Mouse (Mus musculus) thymus, postnatal 36 days (tissue): ENCODE measurements around the gene Saal1.
"Not testable (repeated sequence)": the region's sequence is repeated elsewhere in the genome, so short reads cannot be mapped to it uniquely, and the experiment has no call there.

Source experiments
- DNase-seq, 2 experiments: peaks; one replicate each; pipeline ENCODE4 v3.0.0; 2022; ENCODE audit warnings: mixed read lengths in 2 of 2

Gene Saal1

GRCm38 (mm10) chr7:46710390-46710844 lies at the start of gene Saal1:
Gene Saal1, minus strand, starts transcription at chr7:46710680.
- peak; percentile 86 to 87 for DNase-seq

- DNase-seq, result no peak
These were observed 41.0 kb upstream of the Saal1 start, which contains the start of gene Saa2 for GRCm38 (mm10) chr7:46751490-46751889. Gene Saa2, plus strand, starts transcription at chr7:46751790.

- DNase-seq, result no peak
These were observed 38.0 kb upstream of the Saal1 start for GRCm38 (mm10) chr7:46748459-46748858.

DNA sequence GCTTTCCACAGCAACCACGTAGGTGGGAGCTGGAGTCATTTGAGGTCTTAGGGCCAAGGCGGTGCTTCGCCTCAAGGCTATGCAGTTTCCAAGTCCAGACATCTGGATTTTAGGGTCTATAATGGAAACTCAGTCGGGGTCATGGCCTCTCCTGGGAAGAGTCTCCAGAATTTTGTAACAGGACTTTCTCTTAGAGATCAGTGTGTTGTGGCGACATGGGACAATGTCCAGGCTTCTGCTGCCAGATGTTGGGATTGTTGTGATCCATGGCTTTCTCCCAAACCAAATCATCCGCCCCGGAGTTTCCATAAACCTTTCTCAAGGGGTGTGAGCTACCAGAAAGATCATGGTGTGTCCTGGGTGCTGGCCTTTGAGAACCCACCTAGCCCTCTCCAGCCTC lies 35.9 kb upstream of the Saal1 start:
- DNase-seq, result no peak

DNA sequence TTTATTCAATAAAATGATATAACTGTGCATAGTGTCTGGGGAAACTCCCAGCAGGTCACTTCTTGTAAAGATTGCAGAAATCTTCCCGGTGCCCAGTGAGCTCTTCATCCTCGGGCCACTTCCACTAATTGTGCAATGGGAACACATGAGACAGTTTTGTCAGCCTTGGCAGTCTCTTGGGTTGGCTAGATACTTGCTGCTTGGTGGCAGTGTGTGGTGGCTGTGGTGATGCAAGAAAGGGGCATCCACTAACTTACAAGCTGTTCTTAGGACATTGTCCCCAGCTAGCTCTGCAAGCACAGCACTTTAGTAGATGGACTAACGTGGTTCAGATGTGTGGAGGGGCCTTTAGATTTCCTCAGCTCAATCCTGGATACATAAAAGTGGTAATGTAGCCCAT lies 35.3 kb upstream of the Saal1 start:
- no peak for DNase-seq

DNA sequence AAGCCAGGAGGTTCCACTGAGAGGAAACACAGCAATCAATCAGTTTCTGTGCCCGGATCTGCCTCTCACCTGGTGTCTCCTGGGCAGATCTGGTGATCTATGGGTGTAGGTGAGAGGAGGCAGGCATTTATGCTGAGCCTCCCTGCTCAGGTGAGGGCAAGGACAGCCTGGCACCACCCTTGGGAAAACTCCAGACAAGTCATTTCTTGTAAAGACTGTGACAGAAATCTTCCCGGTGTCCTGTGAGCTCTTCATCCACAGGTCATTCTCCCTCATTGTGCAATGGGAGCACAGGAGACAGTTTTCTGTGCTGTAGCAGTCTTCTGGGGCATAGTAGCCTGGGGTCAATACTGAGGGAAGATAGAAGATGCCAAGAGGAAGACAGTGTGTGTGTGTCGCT lies 32.4 kb upstream of the Saal1 start, which contains the start of gene Saa1:
Saa1 (minus strand) TSS at position 101 of the 400 bp plus-strand sequence.
- DNase-seq, result not testable (repeated sequence)

GRCm38 (mm10) chr7:46740041-46740440 lies 29.6 kb upstream of the Saal1 start:
- DNase-seq, result not testable (repeated sequence)

DNA sequence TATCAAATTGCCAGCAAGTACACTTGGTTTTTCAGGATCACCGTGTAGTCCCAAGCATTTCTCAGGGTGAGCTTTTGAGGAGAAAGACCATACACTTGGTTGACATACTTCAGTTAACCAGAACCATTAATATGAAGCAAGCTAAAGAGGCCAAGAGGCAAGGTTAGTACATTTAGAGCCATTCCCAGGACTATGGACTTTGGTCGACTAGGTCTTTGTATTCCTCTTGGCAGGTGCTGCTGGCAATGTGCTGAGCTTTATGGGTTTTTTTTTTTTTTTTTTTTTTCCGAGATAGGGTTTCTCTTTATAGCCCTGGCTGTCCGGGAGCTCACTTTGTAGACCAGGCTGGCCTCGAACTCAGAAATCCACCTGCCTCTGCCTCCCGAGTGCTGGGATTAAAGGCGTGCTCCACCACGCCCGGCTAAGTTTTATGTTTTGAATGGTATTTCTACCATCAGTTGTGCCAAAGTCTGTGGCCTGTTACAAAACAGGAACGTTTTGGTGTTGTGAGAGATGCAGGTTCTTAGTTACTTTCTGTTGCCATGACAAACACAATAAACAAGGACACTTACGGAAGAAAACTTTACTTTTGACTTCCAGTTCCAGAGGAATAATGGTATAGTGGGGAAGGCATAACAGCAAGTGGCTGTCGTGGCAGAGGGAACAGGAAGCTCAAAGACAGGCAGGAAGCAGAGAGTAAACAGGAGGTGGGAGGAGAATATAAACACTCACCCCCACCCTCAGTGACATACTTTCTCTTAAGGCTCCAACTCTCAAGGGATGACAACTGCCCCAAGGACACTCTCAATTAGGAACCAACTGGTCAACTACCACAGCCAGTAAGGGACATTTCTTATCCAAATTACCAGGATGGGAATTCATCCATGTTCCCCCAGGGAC lies 28.3 kb upstream of the Saal1 start:
- no peak for DNase-seq

GRCm38 (mm10) chr7:46734983-46735382 lies 24.5 kb upstream of the Saal1 start:
- no peak for DNase-seq

GRCm38 (mm10) chr7:46732458-46732857 lies 22.0 kb upstream of the Saal1 start, which contains the start of gene Saa4:
Gene Saa4, minus strand, starts transcription at chr7:46732603.
- DNase-seq, result no peak

DNA sequence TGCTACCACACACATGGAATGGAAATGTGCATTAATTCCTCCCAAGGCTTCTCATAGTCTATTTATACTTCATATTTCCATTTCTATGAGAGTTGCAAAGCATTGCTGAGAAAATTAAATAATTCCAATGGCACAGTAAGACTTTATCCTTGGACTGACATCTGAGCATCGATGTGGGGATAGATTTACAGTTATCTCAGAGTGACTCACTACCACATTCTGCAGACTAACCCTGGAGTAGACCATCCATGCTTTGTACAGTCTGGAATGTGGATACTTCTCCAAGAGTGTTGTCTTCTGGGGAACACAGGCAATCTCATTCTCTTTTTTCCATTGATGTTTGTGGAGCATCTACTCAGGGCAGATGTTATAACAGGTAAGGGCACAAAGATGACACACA lies 17.1 kb upstream of the Saal1 start:
- DNase-seq, result no peak

GRCm38 (mm10) chr7:46724396-46724795 lies 13.9 kb upstream of the Saal1 start:
- DNase-seq, result no peak

DNA sequence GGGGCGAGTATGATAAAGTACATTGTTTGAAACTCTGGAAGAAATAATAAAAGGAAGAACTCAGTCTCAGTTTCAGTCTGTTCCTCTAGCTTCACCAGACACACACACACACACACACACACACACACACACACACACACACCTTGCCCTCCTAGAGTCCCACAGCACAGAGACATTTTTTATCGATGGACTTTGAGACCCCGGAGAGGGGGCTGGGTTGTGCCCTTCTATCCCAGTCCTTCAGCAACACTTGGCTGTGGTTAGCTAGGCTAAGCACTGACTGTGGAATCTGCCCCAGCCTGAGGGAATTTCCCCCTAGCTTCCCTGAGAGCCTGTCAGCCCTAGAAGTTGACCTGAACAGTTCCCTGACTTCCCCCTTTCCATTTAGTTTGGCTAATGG lies 13.4 kb upstream of the Saal1 start:
- no peak for DNase-seq

DNA sequence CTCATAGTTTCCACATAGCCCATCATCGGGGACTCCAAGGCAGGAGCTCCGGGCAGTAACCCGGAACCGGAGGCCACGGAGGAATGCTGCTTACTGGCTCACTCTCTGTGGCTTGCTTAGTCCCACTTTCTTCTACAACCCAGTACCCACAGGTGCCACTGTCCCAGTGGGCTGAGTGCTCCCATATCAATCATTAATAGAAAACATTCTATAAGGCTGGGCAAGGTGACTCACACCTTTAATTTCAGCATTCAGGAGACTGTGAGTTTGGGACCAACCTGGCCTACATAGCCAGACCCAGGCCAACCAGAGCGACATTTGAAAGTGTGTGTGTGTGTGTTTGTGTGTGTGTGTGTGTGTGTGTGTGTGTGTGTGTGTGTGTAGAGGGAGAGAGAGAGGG lies 12.9 kb upstream of the Saal1 start:
- DNase-seq, result no peak

DNA sequence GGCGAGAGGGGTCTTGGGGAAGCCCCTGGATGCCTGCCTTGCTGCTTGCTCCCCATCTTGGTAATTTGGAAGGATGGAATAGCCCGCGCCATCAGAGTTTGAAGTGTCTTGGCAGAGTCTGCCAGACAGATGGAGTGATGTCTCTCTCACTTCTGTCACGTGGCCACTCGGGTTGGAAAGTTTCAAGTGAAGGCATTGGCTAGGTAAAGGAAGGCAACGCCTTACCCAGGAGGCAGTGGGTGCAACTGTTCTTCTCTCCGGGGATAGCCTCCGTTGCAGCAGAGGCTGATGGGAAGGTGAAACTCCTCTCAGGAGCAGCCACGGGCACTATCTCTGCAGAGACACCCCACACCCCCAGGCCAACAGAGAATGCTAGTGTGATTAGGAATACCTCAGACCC lies 10.0 kb upstream of the Saal1 start:
- DNase-seq, result no peak

GRCm38 (mm10) chr7:46719526-46719925 lies 9.0 kb upstream of the Saal1 start:
- no peak for DNase-seq

DNA sequence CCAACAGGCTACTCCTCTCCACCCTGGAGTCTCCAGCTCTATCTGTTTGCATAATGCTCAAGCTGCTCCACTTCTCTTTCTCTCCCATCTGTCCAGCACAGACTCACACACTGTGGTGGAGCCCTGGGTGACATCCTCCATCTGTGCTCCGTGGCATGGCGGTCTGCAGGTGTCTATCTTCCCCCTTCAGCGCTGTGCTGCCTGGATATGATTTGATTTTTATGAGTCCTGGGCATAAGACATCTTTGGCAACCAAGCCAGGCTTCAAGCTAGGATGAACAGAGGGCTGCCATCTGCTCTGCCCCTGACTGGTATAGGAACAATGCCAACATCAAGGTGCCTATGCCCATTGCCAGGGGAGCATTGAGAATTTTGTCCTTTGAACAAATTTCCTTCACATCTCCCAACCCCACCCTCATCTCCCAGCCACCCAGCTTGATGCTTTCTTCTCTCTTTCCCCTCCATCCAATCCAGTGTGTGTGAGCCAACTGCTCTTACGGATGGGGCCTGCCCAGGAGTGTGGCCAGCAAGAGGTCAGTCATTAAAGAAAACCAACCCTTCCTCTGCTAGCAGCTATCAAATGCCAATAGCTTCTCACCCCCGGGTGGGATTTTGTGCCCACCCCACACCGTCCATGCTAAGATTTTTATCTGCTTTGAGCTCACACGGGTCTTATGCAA lies 8.3 kb upstream of the Saal1 start:
- DNase-seq, result no peak

- no peak for DNase-seq
These were observed 6.4 kb upstream of the Saal1 start for GRCm38 (mm10) chr7:46716897-46717296.

- DNase-seq, result no peak
These were observed 5.1 kb upstream of the Saal1 start, which contains the start of gene Saa3 for GRCm38 (mm10) chr7:46715600-46715999. Gene Saa3, minus strand, starts transcription at chr7:46715700.

GRCm38 (mm10) chr7:46714518-46714917 lies 4.0 kb upstream of the Saal1 start:
- peak; percentile 56 to 62 for DNase-seq

DNA sequence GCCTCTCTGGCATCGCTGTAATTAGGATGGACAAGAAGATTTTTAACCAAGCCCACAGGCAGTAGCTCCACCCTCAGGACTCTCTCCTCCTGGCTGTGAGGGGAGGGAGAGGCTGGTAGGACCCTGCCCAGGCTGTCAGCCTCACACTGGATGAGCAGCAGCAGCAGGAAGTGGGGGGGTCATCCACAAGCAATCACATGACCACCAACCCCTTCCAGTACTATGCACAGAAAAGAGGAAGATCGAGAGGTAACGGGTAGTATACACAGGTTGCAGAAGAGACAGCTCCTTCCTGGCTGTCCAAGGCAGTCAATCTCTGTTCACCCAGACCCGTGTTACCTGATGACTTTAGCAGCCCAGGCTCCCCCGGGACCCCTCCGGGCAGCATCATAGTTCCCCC lies 1.8 kb upstream of the Saal1 start:
- no peak for DNase-seq

DNA sequence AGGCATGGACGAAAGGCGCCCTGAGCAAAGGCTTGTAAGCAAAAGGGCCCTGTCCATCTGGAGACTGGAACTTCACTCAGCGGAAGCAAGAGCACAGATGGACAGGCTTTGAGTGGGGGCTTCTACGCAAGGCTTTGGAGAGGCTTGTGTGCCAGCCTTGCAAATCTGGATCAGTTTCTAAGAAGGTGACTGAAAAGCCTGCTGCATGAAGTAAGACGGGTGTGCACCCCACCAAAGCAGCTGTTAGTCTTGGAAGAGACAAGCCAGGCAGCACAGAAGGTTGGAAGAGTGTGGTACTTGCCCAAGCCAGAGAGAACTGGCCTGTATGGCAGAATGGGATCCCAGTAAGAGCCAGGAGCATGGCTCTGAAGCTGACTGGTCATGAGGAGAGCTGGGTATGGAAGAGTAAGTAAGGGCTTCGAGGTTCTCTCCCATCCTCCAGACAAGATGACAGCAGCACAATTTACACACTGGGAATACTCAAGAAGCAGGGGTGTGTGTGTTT lies 9.9 kb downstream of the Saal1 start:
- no peak for DNase-seq

DNA sequence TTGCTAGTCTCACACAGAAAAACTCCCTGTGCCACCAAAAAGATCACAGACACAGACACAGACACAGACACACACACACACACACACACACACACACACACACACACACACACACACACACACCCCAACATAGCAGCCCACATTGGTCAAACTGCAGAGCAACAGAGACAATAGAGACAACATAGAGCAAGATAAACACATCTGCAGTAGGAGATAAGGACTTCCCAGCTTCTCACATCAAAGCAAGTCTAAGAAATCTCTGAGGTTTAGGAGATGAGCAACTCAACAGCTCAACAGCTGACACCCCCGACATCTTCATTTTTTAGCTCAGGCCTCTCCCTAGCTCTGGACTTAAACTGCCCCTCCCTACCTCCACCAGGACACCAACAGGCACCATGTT lies 13.7 kb downstream of the Saal1 start:
- no peak for DNase-seq

DNA sequence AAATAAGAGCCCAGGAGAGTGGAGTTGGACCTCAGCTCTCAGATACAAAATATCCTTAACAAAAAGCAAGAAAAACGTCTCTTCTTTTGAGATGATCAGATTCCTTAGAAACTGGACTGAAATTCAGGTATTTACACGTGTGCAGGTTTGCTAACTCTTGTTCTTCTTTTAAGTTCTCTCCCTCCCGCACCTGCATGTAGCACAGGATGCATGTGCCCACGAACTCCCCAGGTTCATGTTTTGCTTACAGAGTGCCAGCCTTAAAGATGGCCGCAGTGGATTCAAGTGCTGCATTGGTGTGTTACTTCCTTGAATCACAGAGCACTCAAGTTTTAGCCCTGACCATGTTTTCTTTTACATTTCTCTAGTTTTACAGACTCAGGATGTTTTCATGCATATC lies 23.7 kb downstream of the Saal1 start:
- peak; percentile 14 to 35 for DNase-seq
